Mouse (Mus musculus) retina, postnatal 1 day (tissue): ENCODE measurements at regions not wholly inside any gene's neighbourhood (a gene's known extent, or its start where the extent isn't known, plus 50 kb on each side); places are given as distances from the start of the nearest gene placed in this dataset.

Source experiments
- DNase-seq: peaks from one replicate; pipeline ENCODE4 v3.0.0-alpha.2; 2012

DNA sequence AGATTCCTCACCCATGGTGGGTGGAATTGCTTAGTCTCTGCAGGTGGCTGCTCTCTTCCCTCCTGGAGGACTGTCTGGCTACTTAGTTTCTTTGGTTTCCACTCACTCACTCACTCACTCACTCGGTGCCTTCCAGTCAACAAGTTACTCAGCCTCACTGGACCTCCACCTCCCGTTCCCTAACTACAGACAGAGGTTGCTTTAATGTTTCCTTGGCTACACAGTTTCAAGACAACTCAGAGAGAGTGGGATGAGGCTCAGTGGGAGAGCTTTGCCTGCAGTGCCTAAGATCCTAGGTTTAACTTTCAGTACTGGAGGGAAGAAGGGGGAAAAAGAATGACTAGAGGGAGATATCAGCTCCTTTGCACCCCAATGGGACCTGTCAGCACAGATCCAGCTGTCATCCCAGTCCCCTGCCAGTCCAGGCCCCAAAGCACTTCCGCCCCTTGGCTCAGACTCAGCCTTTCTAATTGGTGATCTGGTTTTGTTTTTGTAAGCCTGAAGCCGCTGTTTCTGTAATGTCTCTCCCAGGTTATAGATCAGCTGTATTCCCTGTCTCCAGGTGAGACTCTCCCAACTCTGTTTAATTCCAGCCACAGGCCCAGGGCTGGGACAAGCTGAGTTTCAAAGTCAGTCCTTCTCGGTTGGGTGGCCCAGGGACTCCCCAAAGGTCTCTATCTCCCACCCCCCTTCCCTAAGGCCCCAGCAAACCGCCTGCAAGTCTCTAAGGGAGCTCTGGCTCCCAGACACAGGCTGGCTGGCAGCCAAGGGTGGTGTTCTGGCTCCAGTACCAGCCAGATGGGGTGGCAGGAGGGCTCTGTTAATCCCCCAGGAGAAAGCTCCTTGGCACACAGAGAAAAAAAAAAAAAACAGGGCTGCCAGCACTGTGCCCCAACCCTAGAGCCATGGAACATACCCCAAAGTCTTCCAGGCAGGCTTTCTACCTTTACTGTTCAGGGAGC, 60.5 kb upstream of the Cdon start:
- DNase-seq: peak; percentile 91

DNA sequence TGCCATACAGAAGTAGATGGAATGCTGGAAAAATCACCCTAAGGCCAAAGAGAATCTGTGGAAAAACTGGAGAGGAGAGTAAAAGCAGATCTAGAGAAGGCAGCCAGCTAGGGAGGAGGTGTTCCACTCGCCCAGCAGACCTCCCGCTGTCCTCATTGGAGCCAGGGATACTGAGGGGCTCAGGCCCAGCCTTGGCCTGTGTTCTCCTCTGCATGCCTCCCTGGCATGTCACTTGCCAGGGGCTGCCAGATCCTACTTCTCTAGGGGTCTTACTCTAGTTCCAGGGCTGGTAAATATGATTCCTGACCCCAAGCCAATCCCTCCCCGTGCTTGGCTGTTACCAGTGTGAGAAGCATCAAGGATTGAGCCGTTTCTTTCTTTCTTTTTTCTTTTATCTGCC, 59.5 kb upstream of the Cdon start:
- no peak for DNase-seq

DNA sequence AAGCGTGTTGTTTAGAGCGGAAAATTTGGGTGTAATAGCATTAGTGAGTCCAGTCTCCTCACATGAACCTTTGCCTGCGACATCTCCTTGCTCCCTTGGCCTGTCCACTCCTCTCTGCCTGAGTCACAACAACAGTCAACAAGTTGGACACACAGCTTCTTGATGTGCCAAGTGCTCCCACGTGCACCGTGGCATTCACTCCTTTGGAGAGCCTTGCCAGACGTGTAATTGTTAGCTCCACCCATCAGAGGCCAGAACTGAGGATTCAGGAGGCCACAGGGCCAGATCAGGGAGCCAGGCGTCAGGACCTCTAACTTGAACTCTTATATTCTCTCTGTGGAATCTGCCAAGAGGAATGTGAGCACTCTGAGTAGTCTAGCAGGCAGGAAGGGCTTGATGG, 58.7 kb upstream of the Cdon start:
- no peak for DNase-seq

DNA sequence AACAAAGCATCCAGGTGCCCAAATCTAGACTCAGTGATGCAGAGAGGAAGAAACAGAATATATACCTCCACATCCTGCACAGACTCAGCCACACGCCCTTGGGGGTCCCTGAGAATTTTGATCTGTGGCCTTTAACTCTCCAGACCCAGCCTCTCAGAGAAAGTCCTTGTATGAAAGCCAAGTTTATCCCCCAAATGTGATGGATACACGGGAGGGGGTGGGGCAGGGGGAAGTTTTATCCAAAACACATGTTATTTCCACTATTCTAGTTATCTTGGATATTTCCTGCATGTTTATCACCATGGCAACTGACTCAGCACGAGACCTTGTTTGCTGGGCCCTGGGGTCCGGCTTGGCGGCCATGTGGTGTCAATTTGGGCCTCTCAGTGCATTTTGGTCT, 57.8 kb upstream of the Cdon start:
- DNase-seq: no peak

DNA sequence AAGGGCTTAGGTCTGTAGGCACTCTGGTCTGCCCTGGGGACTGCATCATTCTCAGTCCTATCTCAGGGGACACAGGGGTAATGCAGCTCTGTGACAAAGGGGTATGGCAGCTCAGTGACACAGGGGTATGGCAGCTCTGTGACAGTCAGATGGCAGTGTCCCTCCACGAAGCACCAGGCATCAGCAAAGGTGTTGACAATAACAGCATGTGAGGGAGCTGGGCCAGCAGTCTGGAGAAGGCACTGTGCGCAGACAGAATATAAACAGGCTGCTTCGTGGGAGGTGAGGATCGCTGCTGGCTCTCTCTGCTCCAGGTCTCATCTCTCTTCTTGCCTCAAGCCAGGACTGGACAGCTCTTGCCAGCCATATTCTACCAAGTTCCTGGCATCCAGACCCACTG, 57.0 kb upstream of the Cdon start:
- no peak for DNase-seq

DNA sequence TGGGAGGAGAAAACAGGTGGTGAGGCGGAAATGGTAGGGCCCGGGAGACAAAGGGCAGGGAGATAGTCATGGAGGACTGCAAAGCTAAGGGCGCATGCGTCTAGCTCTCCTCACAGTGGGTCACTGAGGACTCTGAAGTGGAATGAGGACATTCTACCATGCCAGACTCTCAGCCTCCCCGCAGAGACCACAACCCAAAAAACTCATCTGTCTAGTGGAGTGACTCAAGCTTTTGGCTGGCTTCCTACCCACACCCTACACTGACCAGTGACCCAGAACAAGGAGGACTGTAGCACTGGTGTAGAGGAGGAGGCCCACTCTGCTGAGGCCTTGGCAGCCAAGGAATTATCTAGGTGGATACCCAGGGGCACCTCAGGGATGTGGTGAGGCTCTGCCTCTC, 55.0 kb upstream of the Cdon start:
- no peak for DNase-seq

DNA sequence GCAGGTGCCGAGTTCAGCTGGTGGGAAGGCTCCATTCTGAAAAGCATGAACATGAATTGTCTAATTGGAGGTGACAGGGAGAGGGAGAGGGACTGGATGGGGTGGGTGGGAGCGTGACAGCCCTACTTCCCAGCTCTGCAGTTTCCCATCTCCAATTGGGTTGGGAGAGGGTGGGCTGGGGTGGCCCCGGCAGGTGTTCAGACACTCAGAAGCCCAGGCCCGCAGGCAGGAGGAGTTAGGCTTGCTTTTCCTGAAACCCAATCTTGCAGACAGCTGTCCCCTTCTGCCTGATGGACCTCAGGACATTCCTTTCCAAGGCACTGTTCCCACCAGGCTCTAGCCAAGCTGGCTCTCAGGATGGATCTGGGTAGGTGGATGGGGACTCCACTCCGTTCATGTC, 51.9 kb upstream of the Cdon start:
- peak; percentile 94 for DNase-seq

DNA sequence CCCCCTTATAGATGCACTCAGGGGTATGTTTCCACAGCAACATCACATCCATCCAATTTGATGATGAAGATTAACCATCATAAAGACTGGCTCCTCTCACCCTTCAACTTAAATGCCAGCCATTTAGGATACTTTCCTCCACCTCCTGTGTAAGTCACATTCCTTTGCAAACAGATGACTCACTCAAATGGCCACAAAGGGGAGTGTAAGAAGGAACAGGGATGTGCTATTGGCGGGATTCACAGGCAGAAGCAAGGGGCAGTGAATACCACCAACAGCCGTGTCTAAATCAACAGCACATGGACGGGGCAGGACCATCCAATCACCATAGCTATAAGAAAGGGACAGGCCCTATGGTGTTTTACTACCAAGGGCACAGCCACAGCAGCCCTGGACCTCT, 50.9 kb upstream of the Cdon start:
- DNase-seq: no peak

DNA sequence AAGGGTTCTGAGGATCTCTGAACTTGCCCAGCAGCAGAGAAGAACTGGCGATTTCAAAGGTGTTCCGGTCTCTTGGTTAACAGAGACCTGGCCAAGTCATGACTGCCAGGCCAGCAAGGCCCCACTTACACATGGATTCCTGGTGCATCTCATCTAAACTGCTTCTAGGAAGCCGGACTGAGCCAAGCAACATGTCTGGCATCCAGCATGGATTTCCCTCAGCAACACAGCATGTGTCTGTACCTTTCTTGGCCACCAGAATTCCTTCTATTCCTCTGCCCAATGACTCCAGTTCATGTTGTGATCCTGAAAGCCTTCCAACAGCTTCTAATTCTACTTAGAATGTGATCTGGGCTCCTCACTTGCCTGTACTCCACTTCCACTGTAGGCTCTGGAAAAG, 50.0 kb upstream of the Cdon start:
- no peak for DNase-seq
